Mouse (Mus musculus) heart, embryonic 13.5 days (tissue): ENCODE measurements around the gene Prl3a1. TPM values are rescaled to one million over a fixed set of nuclear protein-coding genes. Genes with fewer than 3 reads are reported as not detected.

ENCODE experiments used
- ATAC-seq: fragments of 200-750 bp; cut with Nextera tagmentation; 2 replicates; pipeline ENCODE4 v1.8.0; 2017; ENCODE audit warnings: moderate TSS enrichment; ENCODE audit not compliant: insufficient number of reproducible peaks, low FRiP score, low TSS enrichment; ENCODE audit errors: extremely low read depth
- H3K27ac ChIP-seq: fragments of 300-500 bp; sonication (generic); replicated peaks from 2 replicates; pipeline ENCODE4 v1.5.1; 2015; ENCODE audit warnings: moderate library complexity, mild to moderate bottlenecking, inconsistent platforms
- H3K27me3 ChIP-seq: fragments of 300-500 bp; sonication (generic); replicated peaks from 2 replicates; pipeline ENCODE4 v1.6.1; 2015; ENCODE audit warnings: mild to moderate bottlenecking, inconsistent platforms
- H3K36me3 ChIP-seq: fragments of 300-500 bp; sonication (generic); 2 replicates; pipeline ENCODE4 v1.6.1; 2015; ENCODE audit warnings: mild to moderate bottlenecking, inconsistent platforms
- H3K4me1 ChIP-seq: fragments of 300-500 bp; sonication (generic); 2 replicates; pipeline ENCODE4 v1.6.1; 2015; ENCODE audit warnings: inconsistent platforms
- H3K4me2 ChIP-seq: fragments of 300-500 bp; sonication (generic); 2 replicates; pipeline ENCODE4 v1.6.1; 2015; ENCODE audit warnings: inconsistent platforms, mild to moderate bottlenecking, moderate library complexity
- H3K4me3 ChIP-seq: fragments of 300-500 bp; sonication (generic); 2 replicates; pipeline ENCODE4 v1.5.1; 2015; ENCODE audit warnings: moderate library complexity, mild to moderate bottlenecking, inconsistent platforms
- H3K9ac ChIP-seq: fragments of 300-500 bp; sonication (generic); 2 replicates; pipeline ENCODE4 v1.6.1; 2015; ENCODE audit warnings: inconsistent platforms, mild to moderate bottlenecking, moderate library complexity
- H3K9me3 ChIP-seq: fragments of 300-500 bp; sonication (generic); 2 replicates; pipeline ENCODE4 v1.6.1; 2016; ENCODE audit warnings: inconsistent platforms
- WGBS: fragments of 180-500 bp; shearing (Covaris S2); methylation state at CpG from one replicate; pipeline ENCODE4 v1.1.7; 2015; ENCODE audit warnings: mixed read lengths; 5-methylcytosine and 5-hydroxymethylcytosine counted together
- polyA plus RNA-seq: library from polyadenylated mRNA; unstranded; fragments of >200 nt; fragmentation: Nextera tagmentation; extraction: Ambion mirVana; gene quantifications from 2 replicates; pipeline ENCODE4 v1.2.1, GENCODE M21; 2015

Prl3a1 gene
- polyA plus RNA-seq: not detected in 2 replicates

DNA sequence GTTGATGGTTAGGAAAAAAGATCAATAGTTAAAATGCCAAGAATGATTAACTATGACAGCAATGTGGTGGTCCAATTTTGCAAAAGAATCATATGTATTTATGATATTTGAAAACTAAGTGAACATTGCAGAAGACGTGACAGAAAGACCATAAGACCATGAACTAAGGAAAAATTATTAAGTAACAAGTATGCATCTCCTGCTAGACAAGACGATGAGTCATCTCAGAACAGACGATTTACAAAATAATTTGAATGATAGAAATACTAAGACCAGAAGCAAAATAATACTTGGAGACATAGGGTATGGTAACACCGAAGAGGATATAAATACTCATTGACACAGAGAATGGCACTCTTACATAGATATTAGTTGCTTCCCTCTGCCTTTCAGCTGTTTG lies at the start of gene Prl3a1:
Prl3a1 (plus strand) TSS at position 301 of the 400 bp plus-strand sequence.
- no peak within 1 kb of the TSS for H3K4me3 ChIP-seq
- no peaks in the 10 kb centered on the region for H3K36me3 ChIP-seq
- no peak within 1 kb of the TSS for H3K9ac ChIP-seq
- ATAC-seq: no peak
- no peaks in the 10 kb centered on the region for H3K27me3 ChIP-seq
- no peaks in the 10 kb centered on the region for H3K4me1 ChIP-seq
- 77% methylated on average over 4 of the region's 4 CpGs for WGBS
- H3K27ac ChIP-seq: no peak within 1 kb of the TSS
- no peak within 1 kb of the TSS for H3K4me2 ChIP-seq
- H3K9me3 ChIP-seq: no peaks in the 10 kb centered on the region

GRCm38 (mm10) chr13:27241547-27241946 lies 17.7 kb upstream of the Prl3a1 start, which contains the start of gene Prl3b1:
Gene Prl3b1, plus strand, starts transcription at chr13:27241847.
- 79% methylated on average over 1 of the region's 1 CpGs for WGBS
- Histone ChIP-seq H3K9me3 (no peaks in the 10 kb centered on the region), H3K9ac (no peak within 1 kb of the TSS), H3K4me1 (no peaks in the 10 kb centered on the region), H3K36me3 (no peaks in the 10 kb centered on the region), H3K27me3 (no peaks in the 10 kb centered on the region), H3K4me3 (no peak within 1 kb of the TSS), H3K4me2 (no peak within 1 kb of the TSS), H3K27ac (no peak within 1 kb of the TSS)
- ATAC-seq: no peak

GRCm38 (mm10) chr13:27312334-27313225 lies 53.3 kb downstream of the Prl3a1 start, which contains the start of gene Prl6a1:
Gene Prl6a1, plus strand, starts transcription at chr13:27312627.
- no peaks in the 10 kb centered on the region for H3K36me3 ChIP-seq
- H3K9ac ChIP-seq: no peak within 1 kb of the TSS
- H3K4me3 ChIP-seq: no peak within 1 kb of the TSS
- H3K4me1 ChIP-seq: peaks cover 4% of the 10 kb centered on the region; the same call in 1 of the 2 replicates
- H3K4me2 ChIP-seq: no peak within 1 kb of the TSS
- H3K9me3 ChIP-seq: no peaks in the 10 kb centered on the region
- H3K27me3 ChIP-seq: no peaks in the 10 kb centered on the region
- no peak within 1 kb of the TSS for H3K27ac ChIP-seq
- ATAC-seq: no peak
- WGBS: 69% methylated on average over 7 of the region's 7 CpGs

Other genes starting within 250 kb of the Prl3a1 start
- not detected in 2 replicates for gene Prl, start 201.9 kb upstream of the Prl3a1 start, polyA plus RNA-seq
- not detected in 2 replicates for gene Prl3d1, start 165.2 kb upstream of the Prl3a1 start, polyA plus RNA-seq
- not detected in 2 replicates for gene Prl3d2, start 137.7 kb upstream of the Prl3a1 start, polyA plus RNA-seq
- gene Prl3d3, start 102.6 kb upstream of the Prl3a1 start, polyA plus RNA-seq: not detected in 2 replicates
- gene Prl3c1, start 62.8 kb upstream of the Prl3a1 start, polyA plus RNA-seq: not detected in 2 replicates
- gene Prl3b1, start 17.6 kb upstream of the Prl3a1 start, polyA plus RNA-seq: not detected in 2 replicates
- gene Prl6a1, start 53.2 kb downstream of the Prl3a1 start, polyA plus RNA-seq: not detected in 2 replicates
- not detected in 2 replicates for gene Prl8a2, start 86.2 kb downstream of the Prl3a1 start, polyA plus RNA-seq
- gene Prl2b1, start 131.4 kb downstream of the Prl3a1 start, polyA plus RNA-seq: not detected in 2 replicates
- not detected in 2 replicates for gene Prl8a6, start 179.3 kb downstream of the Prl3a1 start, polyA plus RNA-seq